Mouse (Mus musculus) right cerebral cortex, postnatal 4 days (tissue): ENCODE results near the gene Ttc16.

ENCODE experiments used
- DNase-seq: peaks from one replicate; pipeline ENCODE4 v3.0.0-alpha.2; 2022

The Ttc16 gene

GRCm38 (mm10) chr2:32775359-32776074 lies at the start of gene Ttc16, which contains the start of gene Ptrh1:
TSS of gene Ttc16 (minus strand) at chr2:32775633.
TSS of gene Ptrh1 (plus strand) at chr2:32775786.
- peak; percentile 95 for DNase-seq

GRCm38 (mm10) chr2:32824778-32825177 lies 49.3 kb upstream of the Ttc16 start:
- DNase-seq, result no peak

GRCm38 (mm10) chr2:32824181-32824580 lies 48.7 kb upstream of the Ttc16 start:
- DNase-seq, result no peak

GRCm38 (mm10) chr2:32823579-32824154 lies 48.2 kb upstream of the Ttc16 start:
- DNase-seq, result no peak

- DNase-seq, result no peak
Measured at GRCm38 (mm10) chr2:32823153-32823552, 47.7 kb upstream of the Ttc16 start.

- no peak for DNase-seq
Measured at GRCm38 (mm10) chr2:32822643-32823042, 47.2 kb upstream of the Ttc16 start.

GRCm38 (mm10) chr2:32821041-32821802 lies 45.8 kb upstream of the Ttc16 start:
- DNase-seq, result peak; percentile 37

- no peak for DNase-seq
Measured at GRCm38 (mm10) chr2:32818208-32818607, 42.8 kb upstream of the Ttc16 start.

GRCm38 (mm10) chr2:32817589-32817988 lies 42.2 kb upstream of the Ttc16 start:
- DNase-seq, result no peak

- no peak for DNase-seq
Measured at GRCm38 (mm10) chr2:32816946-32817581, 41.6 kb upstream of the Ttc16 start.

GRCm38 (mm10) chr2:32816497-32816896 lies 41.1 kb upstream of the Ttc16 start:
- no peak for DNase-seq

- no peak for DNase-seq
Measured at GRCm38 (mm10) chr2:32811959-32812358, 36.5 kb upstream of the Ttc16 start.

- DNase-seq, result no peak
Measured at GRCm38 (mm10) chr2:32808816-32809566, 33.6 kb upstream of the Ttc16 start.

GRCm38 (mm10) chr2:32798251-32798962 lies 23.0 kb upstream of the Ttc16 start:
- no peak for DNase-seq

GRCm38 (mm10) chr2:32795748-32796418 lies 20.4 kb upstream of the Ttc16 start:
- no peak for DNase-seq

- DNase-seq, result no peak
Measured at GRCm38 (mm10) chr2:32791297-32791696, 15.9 kb upstream of the Ttc16 start.

- no peak for DNase-seq
Measured at GRCm38 (mm10) chr2:32788581-32788980, 13.1 kb upstream of the Ttc16 start.

- DNase-seq, result no peak
Measured at GRCm38 (mm10) chr2:32787176-32787575, 11.7 kb upstream of the Ttc16 start.

- no peak for DNase-seq
Measured at GRCm38 (mm10) chr2:32784048-32784681, 8.7 kb upstream of the Ttc16 start, which contains the start of gene Cfap157. TSS of gene Cfap157 (minus strand) at chr2:32784428.

- no peak for DNase-seq
Measured at GRCm38 (mm10) chr2:32781710-32782109, 6.3 kb upstream of the Ttc16 start.

- DNase-seq, result no peak
Measured at GRCm38 (mm10) chr2:32779714-32780113, 4.3 kb upstream of the Ttc16 start.
